Mouse (Mus musculus) cortical plate, adult 2 months (tissue): ENCODE results near the gene Irx1. TPM values are rescaled to one million over a fixed set of nuclear protein-coding genes. Genes with fewer than 3 reads are reported as not detected.

ENCODE experiments used
- H3K27ac ChIP-seq: fragments of 200-500 bp; 2 replicates; pipeline ENCODE4 v1.5.1; 2012; ENCODE audit warnings: low read length, control low read depth, inconsistent platforms; ENCODE audit not compliant: insufficient read depth
- H3K4me1 ChIP-seq: fragments of 200-500 bp; 2 replicates; pipeline ENCODE4 v1.6.1; 2011; ENCODE audit warnings: low read length; ENCODE audit not compliant: control insufficient read depth, insufficient read depth
- H3K4me3 ChIP-seq: fragments of 200-500 bp; 2 replicates; pipeline ENCODE4 v1.5.1; 2011; ENCODE audit warnings: mild to moderate bottlenecking, low read length, control low read depth; ENCODE audit not compliant: insufficient read depth
- CTCF ChIP-seq: fragments of 200-500 bp; IDR thresholded peaks from 2 replicates; pipeline ENCODE4 v1.5.1; 2011; ENCODE audit warnings: mild to moderate bottlenecking, control low read depth, low read length; ENCODE audit not compliant: insufficient read depth; ENCODE audit errors: extremely low read depth
- POLR2A ChIP-seq: fragments of 200-500 bp; IDR thresholded peaks from 2 replicates; pipeline ENCODE4 v1.6.1; 2011; ENCODE audit warnings: mild to moderate bottlenecking, low read length, control low read depth; ENCODE audit not compliant: insufficient read depth; ENCODE audit errors: extremely low read depth
- polyA plus RNA-seq: library from polyadenylated mRNA; depleted of rRNA; stranded (reverse); fragments of >200 nt; gene quantifications from 2 replicates; pipeline ENCODE4 v1.2.3, GENCODE M21; 2012

The Irx1 gene
- polyA plus RNA-seq, 1 experiment: 0.98 TPM

DNA sequence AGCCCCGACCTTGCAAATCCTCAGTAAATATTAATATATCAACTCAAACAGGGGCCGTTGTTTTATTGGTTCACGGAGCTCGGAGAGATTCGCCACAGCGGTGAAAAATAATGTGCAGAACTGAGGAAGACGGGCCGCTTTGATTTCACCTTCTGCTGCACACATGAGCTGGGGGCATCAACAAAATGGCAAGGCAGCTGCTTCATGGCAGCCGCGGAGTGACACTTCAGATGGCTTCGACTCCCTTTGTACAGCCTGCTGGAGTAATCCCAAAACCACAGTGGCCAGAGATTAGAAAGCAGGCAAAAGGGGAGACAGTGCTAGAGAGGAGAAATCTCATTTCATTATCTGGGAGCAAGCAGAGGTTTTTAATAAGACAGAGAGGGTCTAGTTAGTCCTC is 11.6 kb downstream of the Irx1 start:
- H3K4me1 ChIP-seq: no peaks in the 10 kb centered on the region
- no peak overlapping the region for H3K27ac ChIP-seq
- TF ChIP-seq POLR2A (no peak), CTCF (no peak)
- no peak overlapping the region for H3K4me3 ChIP-seq

DNA sequence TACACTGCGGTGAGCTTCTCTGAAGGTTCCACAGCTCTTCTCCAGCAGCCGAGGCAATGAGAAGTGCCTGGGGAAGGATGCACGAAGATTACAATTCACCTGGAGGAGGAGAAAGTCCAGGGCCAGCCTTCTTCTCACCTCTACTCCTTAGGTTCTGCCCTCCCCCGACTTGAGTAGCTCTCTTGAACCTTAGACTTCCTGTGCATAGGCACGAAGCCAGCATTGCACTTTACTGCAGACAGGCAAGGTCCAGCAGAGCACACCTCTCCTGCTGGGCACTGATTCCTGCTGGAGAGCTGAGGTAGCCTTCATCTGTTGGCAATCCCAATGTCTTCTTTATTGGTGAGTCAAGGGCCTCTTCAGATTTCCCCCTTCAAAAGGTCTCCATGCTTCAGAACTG is 13.7 kb downstream of the Irx1 start:
- Histone ChIP-seq H3K4me3 (no peak overlapping the region), H3K4me1 (no peaks in the 10 kb centered on the region), H3K27ac (no peak overlapping the region)
- TF ChIP-seq POLR2A: no peak
- no peak for TF ChIP-seq CTCF

DNA sequence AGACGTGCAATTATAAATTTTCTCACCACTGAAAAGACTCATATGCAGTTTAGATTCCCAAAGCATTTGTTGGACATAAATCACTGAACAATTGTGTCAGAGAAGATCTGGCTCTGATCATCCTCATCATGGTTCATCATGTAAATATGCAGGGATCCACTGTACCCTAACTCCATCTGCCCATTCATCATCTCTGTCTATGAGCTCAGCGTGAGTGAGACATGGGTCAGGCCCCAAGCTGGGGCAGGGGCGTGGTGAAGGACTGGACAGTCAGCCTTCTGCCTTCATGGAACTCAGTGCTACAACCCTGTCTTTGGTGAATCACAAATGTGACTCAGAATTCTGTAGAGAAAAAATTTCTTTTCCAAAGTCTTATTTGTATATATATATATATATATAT is 53.2 kb downstream of the Irx1 start:
- TF ChIP-seq CTCF (no peak), POLR2A (no peak)
- H3K27ac ChIP-seq: no peak overlapping the region
- H3K4me1 ChIP-seq: no peaks in the 10 kb centered on the region
- H3K4me3 ChIP-seq: no peak overlapping the region
